Mouse (Mus musculus) common myeloid progenitor, adult 5-6 weeks (primary cell): Measurements from ENCODE around the gene Irf2bpl. TPM values are rescaled to one million over a fixed set of nuclear protein-coding genes. Genes with fewer than 3 reads are reported as not detected.

ENCODE experiments used
- ATAC-seq: replicated peaks from 2 replicates; pipeline ENCODE4 v1.8.0; 2016; ENCODE audit warnings: low read depth, mild to moderate bottlenecking, moderate TSS enrichment, inconsistent platforms; ENCODE audit not compliant: poor library complexity, severe bottlenecking
- total RNA-seq: library from RNA; stranded (forward); fragments of 200-1000, 187-1606 nt; gene quantifications from 2 replicates; pipeline ENCODE4 v1.2.3, GENCODE M21; 2017

Gene Irf2bpl
- total RNA-seq, 1 experiment from 2014 or later: 3.6 TPM

- peak; percentile 54; the same call in 1 of the 2 replicates for ATAC-seq
Measured at GRCm38 (mm10) chr12:86867271-86868223, 17.1 kb downstream of the Irf2bpl start.

DNA sequence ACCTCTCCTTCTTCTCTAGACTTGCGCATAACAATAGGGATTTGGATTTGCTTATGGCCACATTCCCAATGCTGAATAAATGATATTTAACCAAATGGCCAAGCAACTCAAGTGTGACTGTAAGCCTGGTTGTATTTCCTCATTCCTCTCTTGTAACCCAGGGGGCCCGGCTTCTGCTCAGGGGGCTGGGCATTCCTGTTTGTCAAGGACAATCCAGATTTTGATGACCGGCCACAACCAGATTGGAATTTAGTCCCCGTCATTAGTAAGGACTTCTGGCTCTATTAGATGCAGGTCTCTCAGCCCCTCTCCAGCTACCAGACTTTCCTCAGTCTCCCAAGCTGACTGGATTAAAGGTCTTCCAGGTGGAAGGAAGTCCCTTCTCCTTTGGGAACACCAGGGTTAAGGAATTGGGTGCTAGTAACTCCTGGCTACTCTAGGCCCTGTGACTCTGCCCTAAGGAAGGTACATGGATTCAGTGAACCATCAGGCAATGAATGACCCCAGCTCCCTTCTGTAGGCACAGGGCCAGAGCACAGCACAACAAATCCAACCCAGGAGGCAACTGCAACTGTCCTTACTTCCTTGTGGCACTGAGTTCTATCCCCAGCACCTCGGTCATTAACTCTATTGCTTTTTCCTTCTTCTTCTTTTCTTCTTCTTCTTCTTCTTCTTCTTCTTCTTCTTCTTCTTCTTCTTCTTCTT is 20.1 kb downstream of the Irf2bpl start:
- ATAC-seq: no peak

GRCm38 (mm10) chr12:86859924-86860790 is 24.4 kb downstream of the Irf2bpl start:
- ATAC-seq: peak; percentile 26

DNA sequence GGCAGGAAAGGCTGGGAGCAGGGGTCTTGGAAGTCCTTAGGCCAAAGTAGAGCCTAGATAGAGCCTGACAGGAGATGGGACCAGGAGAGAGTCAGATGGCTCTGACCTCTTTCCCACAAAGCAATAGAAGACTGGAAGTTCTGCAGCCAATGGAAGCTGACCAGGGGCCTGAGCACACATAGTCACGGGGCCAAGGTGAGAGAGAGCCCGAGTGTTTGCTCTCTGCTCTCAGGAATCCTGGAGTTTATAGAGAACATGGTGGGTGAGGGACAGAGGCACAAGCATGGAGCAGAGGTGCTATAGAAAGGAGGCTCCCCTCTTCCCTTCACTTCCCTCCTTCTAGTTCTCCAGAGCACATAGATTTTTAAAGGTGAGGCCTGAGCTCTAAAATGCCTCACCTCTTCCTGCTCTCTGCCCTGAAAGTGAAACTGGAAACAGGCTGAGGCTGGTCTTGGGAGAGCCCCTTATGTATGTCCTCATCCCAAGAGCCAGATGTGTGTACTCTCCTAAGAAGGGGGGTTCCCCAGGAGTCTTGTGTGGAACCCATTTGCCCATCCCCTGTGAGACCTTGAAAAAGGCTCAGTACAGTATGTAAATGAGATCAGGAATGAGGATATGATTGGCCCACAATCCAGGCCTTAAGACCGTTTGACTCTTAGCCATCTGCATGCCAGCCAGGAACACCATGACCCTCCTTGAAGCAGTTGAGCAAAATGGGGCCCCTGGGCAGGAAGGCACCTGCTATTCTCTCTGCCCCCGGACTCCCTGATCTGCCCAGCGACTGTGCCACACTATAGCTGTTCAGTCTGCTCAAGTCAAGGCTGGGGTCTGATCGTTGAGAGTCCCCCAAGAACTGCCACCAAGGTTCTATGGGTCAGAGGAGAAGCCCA is 25.4 kb downstream of the Irf2bpl start:
- ATAC-seq: peak; percentile 27

GRCm38 (mm10) chr12:86858498-86858897 is 26.1 kb downstream of the Irf2bpl start:
- no peak for ATAC-seq

- ATAC-seq: no peak
Measured at GRCm38 (mm10) chr12:86857290-86857689, 27.3 kb downstream of the Irf2bpl start.

- no peak for ATAC-seq
Measured at GRCm38 (mm10) chr12:86855670-86856069, 28.9 kb downstream of the Irf2bpl start.

GRCm38 (mm10) chr12:86853516-86853915 is 31.1 kb downstream of the Irf2bpl start:
- ATAC-seq: no peak

DNA sequence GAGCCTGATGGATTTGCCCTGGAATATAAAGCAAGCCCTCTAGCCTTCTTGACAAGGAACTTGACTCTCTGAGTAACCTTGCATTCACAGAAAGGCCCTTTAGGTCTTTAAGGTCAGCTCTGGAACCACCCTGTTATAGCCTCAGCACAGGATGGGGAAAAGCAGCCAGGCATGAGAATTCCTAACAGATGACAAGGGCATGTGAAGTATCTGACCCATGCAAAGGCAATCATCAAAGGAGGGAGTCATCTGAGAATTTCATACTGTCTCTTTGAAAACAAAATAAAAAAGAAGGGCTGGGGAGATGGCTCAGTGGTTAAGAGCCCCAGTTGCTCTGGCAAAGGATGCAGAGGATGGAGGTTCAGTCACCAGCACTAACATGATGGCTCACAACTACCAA is 33.3 kb downstream of the Irf2bpl start:
- ATAC-seq: no peak

DNA sequence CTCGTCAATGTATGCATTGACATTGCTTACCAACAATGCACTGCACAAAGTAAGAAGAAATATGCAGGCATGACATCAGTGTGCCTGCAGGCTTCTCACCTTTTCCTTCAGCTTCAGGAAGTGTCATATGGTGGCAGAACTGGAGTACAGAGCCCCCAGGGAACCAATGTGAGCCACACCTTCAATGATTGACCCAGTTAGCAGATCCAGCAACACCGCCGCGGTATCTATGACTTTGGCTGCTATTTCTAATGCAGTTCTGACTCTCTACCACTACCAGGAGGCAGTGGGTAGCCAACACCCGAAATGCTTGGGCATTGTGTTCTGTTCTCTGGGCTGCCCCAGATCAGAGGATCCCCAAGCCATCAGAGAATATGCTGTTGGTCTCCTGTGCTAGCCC is 33.9 kb downstream of the Irf2bpl start:
- no peak for ATAC-seq

DNA sequence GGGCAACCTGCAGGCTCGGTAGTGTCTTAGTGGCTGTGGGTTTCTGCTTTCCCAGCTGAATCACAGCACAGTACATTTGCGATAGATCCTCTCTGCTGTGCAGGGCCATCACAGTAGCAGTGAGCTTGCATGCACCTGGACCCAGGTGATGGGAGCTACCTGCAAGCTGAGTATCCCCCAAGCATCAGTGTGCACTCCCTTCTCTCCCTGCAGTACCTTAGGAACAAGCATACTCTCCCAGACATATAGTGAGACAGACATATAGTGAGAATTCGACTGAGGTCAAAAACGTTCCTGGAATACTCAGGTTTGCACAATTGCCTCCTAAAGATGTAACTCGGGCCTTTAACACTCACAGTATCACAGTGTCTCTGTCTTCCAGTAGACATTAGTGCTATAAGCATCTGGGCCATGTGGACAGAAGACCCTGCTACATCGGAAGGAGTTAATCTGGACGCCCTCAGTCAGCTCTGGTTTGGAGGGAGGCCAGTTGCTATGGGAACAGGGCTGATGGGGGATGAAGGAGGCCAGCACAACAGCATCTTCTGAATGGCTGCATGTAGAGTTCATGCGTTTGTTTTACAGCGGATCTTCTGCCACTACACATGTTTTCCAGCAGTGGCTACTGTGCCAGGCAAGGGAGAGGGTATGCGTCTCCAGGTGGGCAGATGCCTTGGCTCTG is 34.5 kb downstream of the Irf2bpl start:
- no peak for ATAC-seq

DNA sequence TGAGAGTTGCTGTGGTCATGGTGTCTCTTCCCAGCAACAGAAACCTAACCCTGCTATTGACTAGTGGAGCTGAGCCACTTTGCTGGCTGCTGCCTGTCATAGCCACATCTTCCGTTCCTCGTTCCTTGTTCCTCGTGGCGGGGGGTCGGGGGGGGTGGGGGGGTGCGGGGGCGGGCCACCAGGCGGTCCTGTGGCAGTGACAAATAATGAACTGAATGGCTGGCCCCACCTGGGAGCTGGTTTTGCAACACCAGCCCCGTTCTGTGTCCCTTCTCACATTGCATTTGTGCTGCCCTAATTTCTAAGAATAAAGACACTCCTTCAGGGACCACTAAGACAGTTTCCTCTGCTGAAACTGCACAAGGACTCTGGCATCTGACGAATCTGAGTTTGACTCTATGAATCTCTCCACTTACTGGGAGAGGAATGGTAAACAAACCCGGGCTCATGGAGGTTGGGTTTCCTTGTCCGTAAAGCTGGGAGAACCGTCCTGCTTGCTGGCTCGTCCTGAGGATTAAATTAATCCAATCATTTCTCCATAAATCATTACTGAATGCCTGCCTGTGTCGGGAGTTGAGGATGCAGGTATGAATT is 41.6 kb downstream of the Irf2bpl start:
- peak; percentile 72 for ATAC-seq

DNA sequence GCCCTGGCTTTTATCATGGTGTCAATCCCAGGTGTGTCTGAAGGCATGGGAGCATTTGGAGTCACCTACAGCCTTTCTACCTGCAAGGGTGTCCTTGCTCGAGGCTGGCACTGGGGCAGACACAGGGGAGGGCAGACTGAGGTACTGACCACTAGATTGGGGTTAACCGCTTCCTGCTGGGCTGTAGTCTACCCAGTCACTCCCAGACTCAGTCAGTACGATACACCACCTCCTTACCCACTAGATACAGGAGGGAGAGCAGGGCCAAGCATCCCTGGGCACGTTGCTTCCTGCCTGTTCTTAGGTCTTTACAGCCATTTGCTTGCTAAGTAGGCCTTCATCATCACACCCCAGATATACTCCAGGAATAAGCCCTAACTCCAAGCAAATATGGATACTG is 44.1 kb downstream of the Irf2bpl start:
- ATAC-seq: no peak

GRCm38 (mm10) chr12:86838181-86838580 is 46.4 kb downstream of the Irf2bpl start:
- no peak for ATAC-seq

- peak; percentile 59 for ATAC-seq
Measured at GRCm38 (mm10) chr12:86836431-86837047, 48.1 kb downstream of the Irf2bpl start.

DNA sequence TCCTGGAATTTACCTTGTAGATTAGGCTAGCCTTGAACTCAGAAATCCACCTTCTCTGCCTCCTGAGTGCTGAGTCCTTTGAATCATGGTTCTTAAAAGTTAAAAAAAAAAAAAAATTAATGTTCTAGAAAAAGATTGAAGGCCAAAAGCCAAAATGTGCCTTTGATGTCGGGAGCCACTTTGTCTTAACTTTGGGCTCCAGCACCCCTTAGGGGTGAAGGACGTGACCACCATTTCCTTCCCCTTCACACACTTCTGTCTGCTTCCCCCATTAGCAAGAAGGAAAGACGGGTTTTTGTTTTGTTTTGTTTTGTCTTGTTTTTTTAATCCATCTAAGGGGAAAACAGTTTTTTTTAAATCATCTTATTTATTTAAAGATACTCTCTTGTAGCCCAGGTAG is 48.7 kb downstream of the Irf2bpl start:
- ATAC-seq: no peak

DNA sequence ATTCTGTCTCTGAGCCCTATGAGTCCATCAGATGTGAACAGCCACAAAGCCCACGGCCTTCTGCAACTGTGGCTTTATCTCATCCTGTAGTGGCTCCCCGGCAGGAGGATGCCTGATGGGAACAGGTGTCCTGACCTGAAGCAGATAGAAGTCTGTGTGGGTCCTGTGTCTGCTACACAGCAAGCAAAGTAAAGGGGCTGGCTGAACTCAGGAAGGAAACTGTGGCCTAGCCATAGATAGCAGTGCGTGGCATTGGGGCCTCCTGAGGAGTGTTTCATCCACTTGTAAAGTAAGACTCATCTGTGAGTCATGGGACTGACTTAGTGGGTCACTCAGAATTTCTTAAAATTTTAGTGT is 50.2 kb downstream of the Irf2bpl start:
- peak; percentile 52 for ATAC-seq
